Mouse (Mus musculus) embryonic facial prominence, embryonic 14.5 days (tissue): ENCODE measurements at regions not wholly inside any gene's neighbourhood (a gene's known extent, or its start where the extent isn't known, plus 50 kb on each side); places are given as distances from the start of the nearest gene placed in this dataset.

Source experiments
- ATAC-seq: fragments of 200-750 bp; cut with Nextera tagmentation; 2 replicates; pipeline ENCODE4 v1.8.0; 2017; ENCODE audit warnings: low read depth, moderate number of reproducible peaks, moderate TSS enrichment
- DNase-seq: peaks from one replicate; pipeline ENCODE4 v3.0.0-alpha.2; 2015; ENCODE audit warnings: low spot score
- H3K27ac ChIP-seq: fragments of 300-500 bp; sonication (generic); replicated peaks from 2 replicates; pipeline ENCODE4 v1.5.1; 2014; ENCODE audit warnings: low read depth, mild to moderate bottlenecking, low read length, moderate library complexity
- H3K27me3 ChIP-seq: fragments of 300-500 bp; sonication (generic); replicated peaks from 2 replicates; pipeline ENCODE4 v1.6.1; 2014; ENCODE audit warnings: low read length; ENCODE audit not compliant: control insufficient read depth, insufficient read depth
- H3K36me3 ChIP-seq: fragments of 300-500 bp; sonication (generic); 2 replicates; pipeline ENCODE4 v1.6.1; 2014; ENCODE audit warnings: low read length, mixed read lengths; ENCODE audit not compliant: control insufficient read depth, insufficient read depth
- H3K4me1 ChIP-seq: fragments of 300-500 bp; sonication (generic); 2 replicates; pipeline ENCODE4 v1.6.1; 2014; ENCODE audit warnings: antibody characterized with exemption, low read length; ENCODE audit not compliant: control insufficient read depth, insufficient read depth
- H3K4me2 ChIP-seq: fragments of 300-500 bp; sonication (generic); 2 replicates; pipeline ENCODE4 v1.6.1; 2014; ENCODE audit warnings: low read depth, mild to moderate bottlenecking, low read length, moderate library complexity, mixed read lengths
- H3K4me3 ChIP-seq: fragments of 300-500 bp; sonication (generic); 2 replicates; pipeline ENCODE4 v1.5.1; 2014; ENCODE audit warnings: low read depth, mild to moderate bottlenecking, low read length
- H3K9ac ChIP-seq: fragments of 300-500 bp; sonication (generic); 2 replicates; pipeline ENCODE4 v1.6.1; 2014; ENCODE audit warnings: low read depth, mild to moderate bottlenecking, low read length, moderate library complexity, mixed read lengths
- H3K9me3 ChIP-seq: fragments of 300-500 bp; sonication (generic); 2 replicates; pipeline ENCODE4 v1.6.1; 2016; ENCODE audit warnings: low read length; ENCODE audit not compliant: control insufficient read depth
- WGBS: fragments of 180-500 bp; shearing (Covaris S2); extraction: QIAGEN DNeasy Blood & Tissue Kit; methylation state at CpG from one replicate; pipeline ENCODE4 v1.1.7; 2014; 5-methylcytosine and 5-hydroxymethylcytosine counted together

- ATAC-seq (no peak), DNase-seq (peak; percentile 48)
- WGBS: 19% methylated on average over 5 of the region's 5 CpGs
- Histone ChIP-seq H3K36me3 (no peaks in the 10 kb centered on the region), H3K4me1 (no peaks in the 10 kb centered on the region), H3K4me2 (no peak overlapping the region), H3K27me3 (no peaks in the 10 kb centered on the region), H3K9ac (no peak overlapping the region), H3K9me3 (no peaks in the 10 kb centered on the region), H3K4me3 (no peak overlapping the region), H3K27ac (no peak overlapping the region)
Observed at GRCm38 (mm10) chr14:72187329-72187984, 304.2 kb downstream of the Gm9195 start.

DNA sequence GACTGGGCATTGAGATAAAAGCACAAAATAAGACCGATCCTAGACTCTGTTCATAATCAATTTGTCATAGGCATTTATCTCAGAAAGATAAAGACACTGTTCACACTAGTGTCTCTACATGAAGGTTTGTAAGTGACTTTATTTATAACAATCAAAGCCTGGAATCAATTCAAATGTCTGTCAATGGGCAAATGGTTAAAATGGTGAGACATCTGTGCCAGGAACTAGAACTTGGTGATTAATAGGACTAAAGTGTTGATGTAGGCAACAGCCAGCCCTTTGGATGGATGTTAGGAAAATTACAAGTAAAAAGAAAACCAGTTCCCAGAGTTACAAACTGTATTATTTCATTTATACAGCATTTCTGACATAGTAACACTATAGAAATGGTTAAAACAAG is 315.9 kb downstream of the Gm9195 start:
- Histone ChIP-seq H3K27me3 (no peaks in the 10 kb centered on the region), H3K9me3 (no peaks in the 10 kb centered on the region), H3K27ac (no peak overlapping the region), H3K9ac (no peak overlapping the region), H3K4me1 (no peaks in the 10 kb centered on the region), H3K4me2 (no peak overlapping the region), H3K4me3 (no peak overlapping the region), H3K36me3 (no peaks in the 10 kb centered on the region)
- no peak for ATAC-seq
- DNase-seq: no peak
- WGBS: 87% methylated on average over 1 of the region's 1 CpGs

DNA sequence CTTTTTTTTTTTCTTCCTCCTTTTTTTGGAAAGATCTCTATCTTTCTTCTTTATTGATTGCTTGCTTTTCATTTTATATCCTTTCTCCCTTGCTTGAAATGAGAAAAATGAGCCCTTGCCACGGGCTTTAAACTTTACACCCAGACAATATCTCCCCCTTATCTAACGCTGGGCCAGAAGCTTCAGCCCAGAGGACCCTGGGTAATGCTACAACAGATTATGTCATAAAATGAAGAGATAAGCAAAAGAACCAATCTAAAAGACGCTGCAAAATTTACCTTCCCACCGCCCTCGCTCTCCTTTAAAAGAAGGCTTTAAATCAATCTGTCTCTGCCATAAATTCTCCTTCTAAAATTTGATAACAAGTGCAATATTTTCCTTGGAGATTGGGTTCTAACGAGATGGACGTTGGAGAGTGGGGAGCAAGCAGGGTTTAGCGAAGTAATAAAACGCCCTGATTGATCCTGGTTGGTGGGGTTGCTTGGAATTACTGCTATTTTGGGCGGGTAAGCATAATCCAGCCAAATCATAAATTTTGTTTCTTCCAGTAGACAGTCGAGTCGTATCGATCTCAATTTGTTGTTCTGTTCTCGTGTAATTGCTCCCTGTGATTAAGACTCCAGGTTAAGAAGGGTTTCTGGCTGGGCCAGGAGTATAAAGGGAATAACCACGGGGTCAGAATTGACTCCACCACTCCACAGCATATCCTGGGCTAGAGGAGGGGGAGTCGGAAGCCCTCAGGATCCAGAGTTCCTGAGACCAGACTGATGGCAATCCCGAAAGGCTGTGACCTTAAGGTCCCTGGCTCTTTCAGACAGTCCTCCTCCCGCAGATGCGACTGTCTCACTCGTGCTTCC is 318.9 kb downstream of the Gm9195 start:
- Histone ChIP-seq H3K27me3 (no peaks in the 10 kb centered on the region), H3K4me3 (no peak overlapping the region), H3K27ac (no peak overlapping the region), H3K4me2 (no peak overlapping the region), H3K9me3 (no peaks in the 10 kb centered on the region), H3K4me1 (no peaks in the 10 kb centered on the region), H3K36me3 (no peaks in the 10 kb centered on the region), H3K9ac (no peak overlapping the region)
- ATAC-seq (no peak), DNase-seq (no peak)
- 74% methylated on average over 20 of the region's 20 CpGs for WGBS

GRCm38 (mm10) chr14:72171777-72172176 is 319.9 kb downstream of the Gm9195 start:
- H3K27ac ChIP-seq: no peak overlapping the region
- 72% methylated on average over 3 of the region's 3 CpGs for WGBS
- H3K36me3 ChIP-seq: no peaks in the 10 kb centered on the region
- H3K4me2 ChIP-seq: no peak overlapping the region
- no peak for DNase-seq
- no peak for ATAC-seq
- H3K27me3 ChIP-seq: no peaks in the 10 kb centered on the region
- no peaks in the 10 kb centered on the region for H3K4me1 ChIP-seq
- no peak overlapping the region for H3K9ac ChIP-seq
- no peak overlapping the region for H3K4me3 ChIP-seq
- H3K9me3 ChIP-seq: no peaks in the 10 kb centered on the region

DNA sequence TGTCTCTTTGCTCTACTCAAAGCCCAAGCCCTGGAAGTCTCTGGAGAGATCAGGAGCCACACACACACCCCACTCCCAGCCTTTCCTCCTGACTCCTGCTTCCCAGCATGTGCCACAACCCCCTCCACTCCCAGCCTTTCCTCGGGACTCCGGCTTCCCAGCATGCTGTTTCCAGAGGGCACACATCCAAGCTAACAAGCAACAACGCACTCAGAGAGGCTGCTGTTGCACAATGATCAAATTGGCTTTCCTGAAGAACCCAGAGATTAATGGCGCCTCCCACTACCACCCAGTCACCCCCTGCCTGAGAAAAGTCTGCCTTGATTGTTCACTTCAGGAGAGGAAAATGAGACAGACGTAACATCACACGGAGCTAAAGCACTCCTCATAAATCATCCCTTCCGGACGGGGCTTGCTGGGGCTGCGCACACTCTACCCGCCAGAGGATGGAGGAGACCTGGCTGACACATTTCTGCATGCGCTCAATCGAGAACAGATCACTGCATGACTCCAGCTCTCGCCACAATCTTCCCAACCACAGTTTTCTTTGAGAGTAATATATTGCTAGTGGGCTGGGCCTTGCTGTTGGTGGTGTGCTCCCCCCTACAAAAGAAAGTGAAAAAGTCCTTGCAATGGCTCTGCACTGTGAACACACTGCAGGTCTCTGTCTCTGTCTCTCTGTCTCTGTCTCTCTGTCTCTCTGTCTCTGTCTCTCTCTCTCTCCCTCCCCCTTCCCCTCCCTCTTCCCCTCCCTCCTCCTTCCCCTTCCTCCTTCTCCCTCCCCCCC is 332.9 kb downstream of the Gm9195 start:
- Histone ChIP-seq H3K4me1 (peaks cover 6% of the 10 kb centered on the region; the same call in 1 of the 2 replicates), H3K9ac (no peak overlapping the region), H3K27ac (no peak overlapping the region), H3K27me3 (no peaks in the 10 kb centered on the region), H3K4me3 (no peak overlapping the region), H3K36me3 (no peaks in the 10 kb centered on the region), H3K9me3 (no peaks in the 10 kb centered on the region), H3K4me2 (peak overlapping the region; percentile 37)
- peak; percentile 38 for DNase-seq
- ATAC-seq: peak; percentile 72; the same call in 1 of the 2 replicates
- WGBS: 41% methylated on average over 13 of the region's 13 CpGs

DNA sequence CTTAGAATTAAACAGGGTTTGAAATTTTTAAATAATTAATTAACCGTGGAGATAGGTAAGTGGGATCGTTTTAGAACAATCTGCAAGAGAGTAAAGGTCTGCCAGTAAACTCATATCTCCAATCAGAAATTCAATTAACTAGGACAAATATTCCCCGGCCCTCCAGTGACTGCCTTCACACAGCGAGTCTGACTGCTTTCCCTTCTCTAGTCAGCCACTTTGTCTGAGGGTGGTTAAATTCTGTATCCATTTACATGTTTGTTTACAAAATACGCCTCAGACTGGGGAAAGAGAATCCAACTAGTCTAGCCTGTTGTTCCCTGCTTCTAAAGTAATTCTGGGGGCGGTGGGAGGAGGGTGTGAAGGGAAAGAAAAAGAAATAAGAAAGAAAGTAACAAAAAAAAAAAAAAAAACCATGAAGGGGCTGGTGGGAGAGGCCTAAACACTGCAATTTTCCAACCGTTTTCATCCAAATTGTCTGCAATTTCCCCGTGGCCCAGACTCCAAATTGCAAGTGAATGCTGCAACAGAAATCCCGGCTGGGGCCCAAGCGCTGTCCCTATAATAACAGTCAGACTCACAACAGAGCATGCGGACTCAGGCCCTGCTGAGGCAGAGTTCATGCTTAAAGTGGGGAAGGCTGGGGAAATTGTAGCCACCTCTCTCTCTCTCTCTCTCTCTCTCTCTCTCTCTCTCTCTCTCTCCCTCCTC is 336.3 kb downstream of the Gm9195 start:
- peaks cover 6% of the 10 kb centered on the region; the same call in 1 of the 2 replicates for H3K4me1 ChIP-seq
- no peak overlapping the region for H3K9ac ChIP-seq
- WGBS: 16% methylated on average over 10 of the region's 11 CpGs
- no peaks in the 10 kb centered on the region for H3K36me3 ChIP-seq
- DNase-seq (peak; percentile 80), ATAC-seq (peak; percentile 44; the same call in 1 of the 2 replicates)
- H3K4me2 ChIP-seq: no peak overlapping the region
- no peak overlapping the region for H3K4me3 ChIP-seq
- no peaks in the 10 kb centered on the region for H3K27me3 ChIP-seq
- no peaks in the 10 kb centered on the region for H3K9me3 ChIP-seq
- H3K27ac ChIP-seq: no peak overlapping the region

GRCm38 (mm10) chr14:72151676-72152075 is 340.0 kb downstream of the Gm9195 start:
- Histone ChIP-seq H3K9ac (no peak overlapping the region), H3K4me1 (no peaks in the 10 kb centered on the region; the same call in 1 of the 2 replicates), H3K27me3 (no peaks in the 10 kb centered on the region), H3K4me2 (no peak overlapping the region), H3K9me3 (no peaks in the 10 kb centered on the region), H3K27ac (no peak overlapping the region), H3K36me3 (no peaks in the 10 kb centered on the region), H3K4me3 (no peak overlapping the region)
- no peak for ATAC-seq
- no peak for DNase-seq
- WGBS: 79% methylated on average over 4 of the region's 4 CpGs

GRCm38 (mm10) chr14:72149463-72149862 is 342.2 kb downstream of the Gm9195 start:
- Histone ChIP-seq H3K4me3 (no peak overlapping the region), H3K36me3 (no peaks in the 10 kb centered on the region), H3K27me3 (no peaks in the 10 kb centered on the region), H3K27ac (no peak overlapping the region), H3K9me3 (no peaks in the 10 kb centered on the region), H3K4me2 (no peak overlapping the region), H3K4me1 (no peaks in the 10 kb centered on the region; the same call in 1 of the 2 replicates), H3K9ac (no peak overlapping the region)
- peak; percentile 70; the same call in 1 of the 2 replicates for ATAC-seq
- DNase-seq: peak; percentile 77
- 40% methylated on average over 4 of the region's 4 CpGs for WGBS
